Mouse (Mus musculus) testis, adult 10 weeks (tissue): ENCODE data around the gene Scmh1. TPM values are rescaled to one million over a fixed set of nuclear protein-coding genes. Genes with fewer than 3 reads are reported as not detected.

Experiments
- polyA plus RNA-seq: library from polyadenylated mRNA; stranded (reverse); fragments of 350-450 nt; fragmentation: Illumina TruSeq; extraction: RNeasy Lipid Tissue Mini Kit (QIAGEN cat#74804); gene quantifications from one replicate; pipeline ENCODE4 v1.2.3, GENCODE M21; 2014; ENCODE audit warnings: low read depth, low replicate concordance

Gene Scmh1
- 64.5 TPM for polyA plus RNA-seq

DNA sequence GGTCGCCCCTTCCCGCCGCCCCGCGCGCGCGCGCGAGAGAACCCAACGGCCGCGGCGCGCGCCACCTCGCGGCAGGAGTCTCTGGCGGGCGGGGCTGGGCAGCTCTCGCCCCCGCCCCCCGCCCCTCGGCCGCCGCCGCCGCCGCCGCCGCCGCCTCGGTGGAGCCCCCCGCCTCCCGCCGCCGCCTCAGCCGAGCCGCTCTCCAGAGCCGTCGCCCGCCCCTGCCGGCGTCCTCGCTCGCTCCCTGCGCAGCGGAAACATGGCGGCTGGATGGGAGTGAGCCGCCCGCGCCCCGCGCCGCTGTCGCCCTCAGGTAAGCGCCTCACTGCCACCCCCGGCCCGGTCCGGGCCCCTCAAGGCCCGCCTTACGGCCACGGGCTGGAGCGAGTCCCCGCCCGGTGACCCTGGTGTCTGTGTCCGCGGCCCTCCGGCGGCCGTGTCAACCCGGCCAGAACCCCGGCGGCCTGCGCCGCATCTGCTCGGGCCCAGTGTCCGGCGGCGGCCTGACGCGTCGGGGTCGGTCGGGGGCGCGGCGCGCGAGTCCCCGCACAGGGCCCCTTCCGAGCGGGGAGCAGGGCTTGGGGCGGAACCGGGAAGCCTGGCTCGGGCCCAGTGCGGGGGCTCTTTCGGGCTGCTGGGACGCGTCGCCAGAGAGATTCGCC lies at the start of gene Scmh1:
Gene Scmh1 (plus strand): TSS at position 138 of the 662 bp plus-strand sequence.

DNA sequence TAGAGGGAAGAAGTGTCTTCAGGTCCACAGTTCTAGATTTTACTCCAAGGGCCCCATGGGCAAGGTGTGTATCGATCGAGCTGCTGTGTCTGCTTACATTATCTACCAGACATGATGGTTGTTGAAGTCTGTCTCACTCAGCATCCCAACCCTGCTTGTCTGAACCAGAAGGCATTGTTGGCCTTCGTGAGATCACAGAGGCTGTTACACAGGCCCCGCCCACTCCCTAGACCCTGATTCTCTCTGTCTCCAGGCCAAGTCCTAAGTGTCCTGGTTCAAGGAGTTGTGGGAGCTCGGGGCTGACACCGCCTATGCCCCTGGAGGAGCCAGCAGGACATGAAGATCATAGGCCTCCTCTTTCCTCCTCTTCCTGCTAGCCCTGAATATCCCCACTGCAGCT lies 126.9 kb downstream of the Scmh1 start, which contains the start of gene Slfnl1:
Gene Slfnl1 (plus strand): TSS at position 246 of the 400 bp plus-strand sequence.

DNA sequence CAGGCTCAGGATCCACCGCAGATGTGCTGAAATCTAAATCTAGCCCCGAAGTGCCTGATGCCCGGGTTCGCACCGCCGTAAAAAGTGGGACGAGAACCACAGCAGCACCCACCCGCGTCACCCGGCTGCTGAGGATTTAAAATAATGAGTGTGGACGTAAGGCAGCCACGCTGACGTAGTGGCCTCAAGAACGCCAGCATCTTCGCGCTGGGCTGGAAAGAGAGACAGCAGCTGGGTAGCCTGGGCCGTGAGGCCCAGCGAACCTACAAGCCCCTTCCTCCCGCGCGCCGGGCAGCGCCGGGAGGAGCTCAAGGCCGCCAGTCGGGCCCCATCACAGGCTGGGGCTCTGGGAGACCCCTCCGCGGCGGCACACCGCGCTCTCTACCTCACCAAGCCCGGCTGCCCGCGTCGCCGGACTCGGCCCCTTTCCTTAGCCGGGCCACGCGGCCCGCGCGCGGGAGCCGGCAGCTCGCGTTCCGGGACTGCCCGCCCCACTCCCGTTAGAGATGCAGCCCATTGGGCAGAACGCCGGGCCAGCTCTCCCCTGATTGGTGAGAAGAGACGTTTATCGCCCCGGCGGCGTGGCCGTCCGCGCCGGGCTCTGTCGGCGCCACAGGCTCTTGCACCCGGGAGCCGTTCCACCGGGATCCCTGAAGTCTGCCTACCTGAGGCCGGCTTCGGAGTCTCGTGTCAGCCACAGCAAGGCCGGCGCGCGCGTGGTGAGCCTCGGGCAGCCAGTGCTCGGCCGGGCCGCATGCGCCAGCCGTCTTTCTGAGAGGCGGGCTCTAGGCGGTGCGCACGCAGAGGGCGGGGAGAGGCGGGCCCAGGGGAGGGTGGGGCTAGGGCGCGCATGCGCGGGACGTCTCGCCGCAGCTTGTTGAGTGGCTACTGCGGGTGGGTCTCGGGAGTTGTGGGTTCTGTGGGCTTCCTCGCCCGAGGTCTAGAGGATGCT lies 164.7 kb downstream of the Scmh1 start, which contains the start of gene Ctps:
Gene Ctps (minus strand): TSS at position 791 of the 952 bp plus-strand sequence.

Other genes with a start within 250 kb of the Scmh1 start
- not detected for gene Edn2, start 244.1 kb upstream of the Scmh1 start, polyA plus RNA-seq
- 0.07 TPM for gene Foxo6, start 117.9 kb upstream of the Scmh1 start, polyA plus RNA-seq
- 10.5 TPM for gene Slfnl1, start 127.0 kb downstream of the Scmh1 start, polyA plus RNA-seq
- gene Ctps, start 165.0 kb downstream of the Scmh1 start, polyA plus RNA-seq: 17.2 TPM
- gene Gm8439, start 183.5 kb downstream of the Scmh1 start, polyA plus RNA-seq: not detected